Mouse (Mus musculus): ENCODE data around the gene Olfr1564.
"Not testable (repeated sequence)": the region's sequence is repeated elsewhere in the genome, so short reads cannot be mapped to it uniquely, and the experiment has no call there.

Gene Olfr1564

GRCm38 (mm10) chr17:33221590-33221989 is at the start of gene Olfr1564:
Gene Olfr1564, minus strand, starts transcription at chr17:33221690.
- DNase-seq (ENCODE audit: low spot score in 2 of 2), result no peak

- no peak for DNase-seq (ENCODE audit: low spot score in 2 of 2)
Measured at GRCm38 (mm10) chr17:33268907-33269306, 47.4 kb upstream of the Olfr1564 start.

GRCm38 (mm10) chr17:33264376-33264775 is 42.9 kb upstream of the Olfr1564 start, which contains the start of gene Olfr63:
Gene Olfr63, plus strand, starts transcription at chr17:33264676.
- DNase-seq (ENCODE audit: low spot score in 2 of 2), result no peak

GRCm38 (mm10) chr17:33255319-33255657 is 33.8 kb upstream of the Olfr1564 start:
- not testable (repeated sequence) for DNase-seq (ENCODE audit: low spot score in 2 of 2)

GRCm38 (mm10) chr17:33254530-33255318 is 33.2 kb upstream of the Olfr1564 start, which contains the start of gene Zfp955a:
Gene Zfp955a, minus strand, starts transcription at chr17:33255145.
- DNase-seq (ENCODE audit: low spot score in 2 of 2), result not testable (repeated sequence)

- DNase-seq (ENCODE audit: low spot score in 2 of 2), result not testable (repeated sequence)
Measured at GRCm38 (mm10) chr17:33236646-33237045, 15.2 kb upstream of the Olfr1564 start.

- not testable (repeated sequence) for DNase-seq (ENCODE audit: low spot score in 2 of 2)
Measured at GRCm38 (mm10) chr17:33191002-33191401, 30.5 kb downstream of the Olfr1564 start, which contains the start of gene Olfr239. Gene Olfr239, plus strand, starts transcription at chr17:33191302.

- not testable (repeated sequence) for DNase-seq (ENCODE audit: low spot score in 2 of 2)
Measured at GRCm38 (mm10) chr17:33168147-33168546, 53.3 kb downstream of the Olfr1564 start, which contains the start of gene Olfr55. Gene Olfr55, plus strand, starts transcription at chr17:33168447.
